Mouse (Mus musculus) heart, postnatal 0 days (tissue): ENCODE results near the gene Ceacam3. TPM values are rescaled to one million over a fixed set of nuclear protein-coding genes. Genes with fewer than 3 reads are reported as not detected.
"Not testable (repeated sequence)": the region's sequence is repeated elsewhere in the genome, so short reads cannot be mapped to it uniquely, and the experiment has no call there.

Experiments used
- ATAC-seq: fragments of 200-750 bp; cut with Nextera tagmentation; 2 replicates; pipeline ENCODE4 v1.8.0; 2017; ENCODE audit warnings: low read depth, moderate number of reproducible peaks, moderate library complexity; ENCODE audit not compliant: insufficient read depth
- DNase-seq: peaks from one replicate; pipeline ENCODE4 v3.0.0-alpha.2; 2016; ENCODE audit warnings: low spot score
- H3K27ac ChIP-seq: fragments of 300-500 bp; sonication (generic); 2 replicates; pipeline ENCODE4 v1.5.1; 2014; ENCODE audit warnings: low read depth, mild to moderate bottlenecking
- H3K27me3 ChIP-seq: fragments of 300-500 bp; sonication (generic); 2 replicates; pipeline ENCODE4 v1.6.1; 2014; ENCODE audit warnings: low read length, mixed read lengths; ENCODE audit not compliant: control insufficient read depth, insufficient read depth
- H3K36me3 ChIP-seq: fragments of 300-500 bp; sonication (generic); replicated peaks from 2 replicates; pipeline ENCODE4 v1.6.1; 2014; ENCODE audit warnings: low read length, mixed read lengths; ENCODE audit not compliant: control insufficient read depth, insufficient read depth
- H3K4me1 ChIP-seq: fragments of 300-500 bp; sonication (generic); 2 replicates; pipeline ENCODE4 v1.6.1; 2014; ENCODE audit warnings: antibody characterized with exemption; ENCODE audit not compliant: control insufficient read depth, insufficient read depth
- H3K4me2 ChIP-seq: fragments of 300-500 bp; sonication (generic); 2 replicates; pipeline ENCODE4 v1.6.1; 2014; ENCODE audit warnings: low read depth, mild to moderate bottlenecking, low read length, moderate library complexity
- H3K4me3 ChIP-seq: fragments of 300-500 bp; sonication (generic); 2 replicates; pipeline ENCODE4 v1.5.1; 2014; ENCODE audit warnings: low read depth, low read length
- H3K9ac ChIP-seq: fragments of 300-500 bp; sonication (generic); replicated peaks from 2 replicates; pipeline ENCODE4 v1.6.1; 2014; ENCODE audit warnings: low read depth, low read length, mixed read lengths
- H3K9me3 ChIP-seq: fragments of 300-500 bp; sonication (generic); replicated peaks from 2 replicates; pipeline ENCODE4 v1.6.1; 2016; ENCODE audit warnings: low read length; ENCODE audit not compliant: control insufficient read depth
- CTCF ChIP-seq: IDR thresholded peaks from 2 replicates; pipeline ENCODE4 v1.5.1; 2016; ENCODE audit warnings: antibody characterized with exemption, control low read depth, low read depth
- EP300 ChIP-seq: IDR thresholded peaks from 2 replicates; pipeline ENCODE4 v1.6.1; 2016; ENCODE audit warnings: antibody characterized with exemption, low read depth
- whole genome bisulfite sequencing: fragments of 180-500 bp; shearing (Covaris S2); extraction: QIAGEN DNeasy Blood & Tissue Kit; methylation state at CpG from one replicate; pipeline ENCODE4 v1.1.7; 2014; 5-methylcytosine and 5-hydroxymethylcytosine counted together
- polyA plus RNA-seq: library from polyadenylated mRNA; unstranded; fragments of >200 nt; fragmentation: Nextera tagmentation; extraction: Ambion mirVana; gene quantifications from 2 replicates; pipeline ENCODE4 v1.2.1, GENCODE M21; 2015
- total RNA-seq: library from RNA; depleted of rRNA; stranded (reverse); fragments of >200 nt; gene quantifications from 2 replicates; pipeline ENCODE4 v1.2.3, GENCODE M21; 2014; ENCODE audit warnings: low replicate concordance; rRNA removed

The Ceacam3 gene
- total RNA-seq (not detected in 2 replicates), polyA plus RNA-seq (not detected in 2 replicates)

GRCm38 (mm10) chr7:17149931-17150330 is at the start of gene Ceacam3:
Gene Ceacam3, plus strand, starts transcription at chr7:17150282.
- WGBS, result 66% methylated on average over 2 of the region's 2 CpGs
- H3K9ac ChIP-seq, result no peak within 1 kb of the TSS
- H3K36me3 ChIP-seq, result no peaks in the 10 kb centered on the region
- no peak for DNase-seq
- H3K27ac ChIP-seq, result no peak within 1 kb of the TSS
- no peak within 1 kb of the TSS for H3K4me2 ChIP-seq
- no peaks in the 10 kb centered on the region for H3K4me1 ChIP-seq
- TF ChIP-seq CTCF (no peak), EP300 (no peak)
- no peak within 1 kb of the TSS for H3K4me3 ChIP-seq
- no peaks in the 10 kb centered on the region for H3K27me3 ChIP-seq
- no peak for ATAC-seq
- 0 out of 2 replicates have a peak, but pooled peaks cover 6% of the 10 kb centered on the region for H3K9me3 ChIP-seq

- not testable (repeated sequence) for H3K4me3 ChIP-seq, H3K27me3 ChIP-seq, DNase-seq, H3K9ac ChIP-seq, ATAC-seq, H3K4me2 ChIP-seq, H3K27ac ChIP-seq, H3K4me1 ChIP-seq, H3K36me3 ChIP-seq, H3K9me3 ChIP-seq
- 81% methylated on average over 13 of the region's 13 CpGs for WGBS
Observed at GRCm38 (mm10) chr7:17101631-17102030, 48.5 kb upstream of the Ceacam3 start.

- H3K9me3 ChIP-seq, result no peaks in the 10 kb centered on the region
- H3K36me3 ChIP-seq, result no peaks in the 10 kb centered on the region
- DNase-seq (no peak), ATAC-seq (no peak)
- whole genome bisulfite sequencing, result 50% methylated on average over 1 of the region's 1 CpGs
- TF ChIP-seq EP300, result no peak
- TF ChIP-seq CTCF, result no peak
- no peak overlapping the region for H3K9ac ChIP-seq
- no peak overlapping the region for H3K27ac ChIP-seq
- no peaks in the 10 kb centered on the region for H3K4me1 ChIP-seq
- H3K27me3 ChIP-seq, result no peaks in the 10 kb centered on the region
- H3K4me3 ChIP-seq, result no peak overlapping the region
- no peak overlapping the region for H3K4me2 ChIP-seq
Observed at GRCm38 (mm10) chr7:17135307-17135706, 14.8 kb upstream of the Ceacam3 start.

GRCm38 (mm10) chr7:17155634-17156033 is 5.6 kb downstream of the Ceacam3 start:
- no peak for ATAC-seq

GRCm38 (mm10) chr7:17156885-17157677 is 7.0 kb downstream of the Ceacam3 start:
- Histone ChIP-seq H3K9ac (no peak overlapping the region), H3K27me3 (no peaks in the 10 kb centered on the region), H3K4me3 (no peak overlapping the region), H3K9me3 (no peaks in the 10 kb centered on the region), H3K4me1 (no peaks in the 10 kb centered on the region), H3K36me3 (no peaks in the 10 kb centered on the region), H3K27ac (no peak overlapping the region), H3K4me2 (no peak overlapping the region)
- WGBS, result 50% methylated on average over 3 of the region's 3 CpGs
- ATAC-seq (no peak), DNase-seq (no peak)
- TF ChIP-seq EP300 (no peak), CTCF (no peak)

More at GRCm38 (mm10) chr7:17155634-17156033, 5.6 kb downstream of the Ceacam3 start:
- H3K27ac ChIP-seq, result no peak overlapping the region
- peak; percentile 56 for TF ChIP-seq CTCF
- TF ChIP-seq EP300, result no peak
- no peak overlapping the region for H3K9ac ChIP-seq
- H3K36me3 ChIP-seq, result no peaks in the 10 kb centered on the region
- DNase-seq, result no peak
- no peak overlapping the region for H3K4me2 ChIP-seq
- H3K27me3 ChIP-seq, result no peaks in the 10 kb centered on the region
- H3K4me1 ChIP-seq, result no peaks in the 10 kb centered on the region
- 29% methylated on average over 2 of the region's 2 CpGs for WGBS
- H3K9me3 ChIP-seq, result no peaks in the 10 kb centered on the region
- H3K4me3 ChIP-seq, result no peak overlapping the region
